Mouse (Mus musculus): ENCODE measurements around the gene Apon.

GRCm38 (mm10) chr10:128283604-128284579 is 30.0 kb downstream of the Apon start:
- TF ChIP-seq CTCF (IDR thresholded peaks at IDR 0.05; ENCODE audit: extremely low read depth, insufficient read depth, low read length) (peak; percentile 76), POLR2A (IDR thresholded peaks at IDR 0.05; ENCODE audit: extremely low read depth, insufficient read depth, low read length) (no peak)
